Comparison of ENCODE assay signal across 32 mouse cellular contexts in the genomic region with DNA sequence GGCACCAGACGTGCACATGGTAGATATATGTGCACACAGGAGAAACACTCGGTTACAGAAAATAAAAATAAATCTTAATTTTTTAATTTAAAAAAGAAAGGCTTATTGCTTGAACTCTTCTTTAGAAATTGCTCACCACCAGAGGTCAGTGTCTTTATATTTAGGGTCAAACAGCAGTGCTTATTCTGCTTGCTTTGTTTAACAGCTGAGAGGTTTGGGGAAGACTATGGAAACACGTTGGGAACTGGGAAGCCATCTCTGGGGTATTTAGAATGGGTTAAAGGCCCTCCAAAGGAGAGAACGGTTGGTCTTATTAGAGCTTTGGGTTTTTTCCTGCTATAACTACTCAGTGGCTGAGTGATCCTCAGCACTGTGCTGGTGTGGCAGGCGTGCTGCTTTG. TPM values are rescaled to one million over a fixed set of nuclear protein-coding genes. Genes with fewer than 3 reads are reported as not detected.
DNase-seq lines count a peak whose midpoint lies in the region; ATAC-seq and TF ChIP-seq lines count a peak whose summit lies in the region.
"Had no signal": no experiment of that assay in that cellular context is flagged by ENCODE, and none has a peak within 500 bp of the region (broad histone marks: within the 10 kb centered on the region; RNA-seq: fewer than 3 reads in every experiment).

No protein-coding gene starts in this region.

- H3K27ac ChIP-seq in lung, embryonic 14.5 days (ENCODE audit: low read depth): no peak overlapping the region
- no peak overlapping the region for H3K27ac ChIP-seq in lung, postnatal 0 days (ENCODE audit: low read length)
- H3K27ac ChIP-seq in midbrain, postnatal 0 days (ENCODE audit: low read depth, low read length): no peak overlapping the region
- H3K27ac ChIP-seq in midbrain, embryonic 13.5 days: no peak overlapping the region
- H3K27ac ChIP-seq in liver, postnatal 0 days (ENCODE audit: low read depth): no peak overlapping the region
- H3K27ac ChIP-seq: embryonic facial prominence, embryonic 10.5 days; embryonic facial prominence, embryonic 13.5 days; forebrain, embryonic 12.5 days; gastrocnemius, adult 2 months; hindbrain, embryonic 13.5 days had no signal

- peak; percentile 6 for DNase-seq in embryo, embryonic 10.5 days (ENCODE audit: low spot score)
- DNase-seq in embryo, embryonic 10 days (ENCODE audit: low spot score): no peak
- peak; percentile 11 for DNase-seq in lung, embryonic 14.5 days
- no peak for DNase-seq in lung, postnatal 0 days (ENCODE audit: low spot score)
- peak; percentile 17 for DNase-seq in midbrain, postnatal 0 days (ENCODE audit: low spot score)
- DNase-seq in splenic B cell, adult 2 months (ENCODE audit: low read depth, low spot score): peak; percentile 18
- no peak for DNase-seq in liver, postnatal 0 days
- DNase-seq: adrenal gland, adult 8-10 months; adrenal gland, postnatal 25 days; B cell, adult 2 months; cerebellum, adult 11 months; cerebellum, adult 8-10 months; embryo, embryonic 11 days; gastrocnemius, adult 2 months; gastrocnemius, postnatal 14 days; heart, adult 11 months had no signal

- H3K4me3 ChIP-seq in lung, embryonic 14.5 days (ENCODE audit: low read depth, low read length): no peak overlapping the region
- H3K4me3 ChIP-seq in lung, postnatal 0 days (ENCODE audit: low read depth, low read length): no peak overlapping the region
- no peak overlapping the region for H3K4me3 ChIP-seq in midbrain, postnatal 0 days (ENCODE audit: low read depth, low read length)
- H3K4me3 ChIP-seq in midbrain, embryonic 13.5 days (replicated peaks): no peak overlapping the region
- H3K4me3 ChIP-seq in liver, postnatal 0 days (ENCODE audit: low read depth, low read length): no peak overlapping the region
- H3K4me3 ChIP-seq: embryonic facial prominence, embryonic 10.5 days; embryonic facial prominence, embryonic 13.5 days; erythroblast, embryonic 14.5 days; forebrain, embryonic 12.5 days; gastrocnemius, adult 2 months; hindbrain, embryonic 13.5 days had no signal

- 81% methylated on average over 5 of the region's 5 CpGs for WGBS in lung, embryonic 14.5 days
- WGBS in lung, postnatal 0 days: 76% methylated on average over 5 of the region's 5 CpGs
- 75% methylated on average over 5 of the region's 5 CpGs for WGBS in midbrain, postnatal 0 days
- WGBS in midbrain, embryonic 13.5 days: 86% methylated on average over 5 of the region's 5 CpGs
- 80% methylated on average over 5 of the region's 5 CpGs for WGBS in liver, postnatal 0 days (ENCODE audit: insufficient replicate concordance)

- TF ChIP-seq EP300 in lung, postnatal 0 days (IDR thresholded peaks at IDR 0.05): no peak
- no peak for TF ChIP-seq EP300 in liver, postnatal 0 days (IDR thresholded peaks at IDR 0.05; ENCODE audit: low read depth)

- H3K36me3 ChIP-seq in lung, embryonic 14.5 days (ENCODE audit: insufficient read depth): peaks cover 16% of the 10 kb centered on the region
- H3K36me3 ChIP-seq in lung, postnatal 0 days (ENCODE audit: insufficient read depth, low read length): peaks cover 20% of the 10 kb centered on the region; the same call in 1 of the 2 replicates
- H3K36me3 ChIP-seq in midbrain, postnatal 0 days (ENCODE audit: insufficient read depth, low read length): peaks cover 34% of the 10 kb centered on the region
- peaks cover 64% of the 10 kb centered on the region for H3K36me3 ChIP-seq in midbrain, embryonic 13.5 days
- H3K36me3 ChIP-seq in splenic B cell, adult 2 months (ENCODE audit: control insufficient read depth, insufficient read depth, low read length, poor library complexity, severe bottlenecking): peaks cover 12% of the 10 kb centered on the region; the same call in 1 of the 2 replicates
- peaks cover 23% of the 10 kb centered on the region for H3K36me3 ChIP-seq in liver, postnatal 0 days (replicated peaks; ENCODE audit: insufficient read depth, low read length)

- H3K9ac ChIP-seq in lung, embryonic 14.5 days: no peak overlapping the region
- H3K9ac ChIP-seq in lung, postnatal 0 days (replicated peaks; ENCODE audit: low read depth): no peak overlapping the region
- no peak overlapping the region for H3K9ac ChIP-seq in midbrain, postnatal 0 days (replicated peaks; ENCODE audit: low read length, poor library complexity, severe bottlenecking)
- H3K9ac ChIP-seq in midbrain, embryonic 13.5 days (replicated peaks): no peak overlapping the region
- no peak overlapping the region for H3K9ac ChIP-seq in liver, postnatal 0 days (replicated peaks)
- H3K9ac ChIP-seq: embryonic facial prominence, embryonic 13.5 days; forebrain, embryonic 12.5 days; hindbrain, embryonic 13.5 days had no signal

- no peak for TF ChIP-seq CTCF in lung, embryonic 14.5 days (IDR thresholded peaks at IDR 0.05; ENCODE audit: low read depth)
- no peak for TF ChIP-seq CTCF in lung, postnatal 0 days (IDR thresholded peaks at IDR 0.05)
- peak; percentile 53 for TF ChIP-seq CTCF in midbrain, postnatal 0 days (IDR thresholded peaks at IDR 0.05)
- no peak for TF ChIP-seq CTCF in liver, postnatal 0 days (IDR thresholded peaks at IDR 0.05; ENCODE audit: low read depth)

- no peaks in the 10 kb centered on the region for H3K27me3 ChIP-seq in lung, embryonic 14.5 days (ENCODE audit: insufficient read depth, low read length)
- no peaks in the 10 kb centered on the region for H3K27me3 ChIP-seq in lung, postnatal 0 days (replicated peaks; ENCODE audit: insufficient read depth, low read length)
- no peaks in the 10 kb centered on the region for H3K27me3 ChIP-seq in midbrain, postnatal 0 days (ENCODE audit: insufficient read depth, low read length)
- no peaks in the 10 kb centered on the region for H3K27me3 ChIP-seq in midbrain, embryonic 13.5 days
- no peaks in the 10 kb centered on the region for H3K27me3 ChIP-seq in splenic B cell, adult 2 months (ENCODE audit: control insufficient read depth, insufficient read depth, low read length, poor library complexity, severe bottlenecking)
- no peaks in the 10 kb centered on the region for H3K27me3 ChIP-seq in liver, postnatal 0 days (ENCODE audit: insufficient read depth, low read length)
- H3K27me3 ChIP-seq: embryonic facial prominence, embryonic 13.5 days; forebrain, embryonic 12.5 days; hindbrain, embryonic 13.5 days had no signal

- H3K4me1 ChIP-seq in lung, embryonic 14.5 days (ENCODE audit: insufficient read depth): no peaks in the 10 kb centered on the region
- no peaks in the 10 kb centered on the region for H3K4me1 ChIP-seq in lung, postnatal 0 days (ENCODE audit: insufficient read depth, low read depth, low read length)
- no peaks in the 10 kb centered on the region for H3K4me1 ChIP-seq in midbrain, postnatal 0 days (ENCODE audit: insufficient read depth, low read length)
- no peaks in the 10 kb centered on the region for H3K4me1 ChIP-seq in midbrain, embryonic 13.5 days (replicated peaks)
- H3K4me1 ChIP-seq in liver, postnatal 0 days (ENCODE audit: insufficient read depth): no peaks in the 10 kb centered on the region
- H3K4me1 ChIP-seq: embryonic facial prominence, embryonic 10.5 days; embryonic facial prominence, embryonic 13.5 days; forebrain, embryonic 12.5 days; hindbrain, embryonic 13.5 days had no signal

- H3K4me2 ChIP-seq in lung, embryonic 14.5 days: no peak overlapping the region
- H3K4me2 ChIP-seq in lung, postnatal 0 days (replicated peaks; ENCODE audit: low read depth, low read length): no peak overlapping the region
- H3K4me2 ChIP-seq in midbrain, postnatal 0 days (ENCODE audit: low read depth, low read length, poor library complexity, severe bottlenecking): no peak overlapping the region
- H3K4me2 ChIP-seq in midbrain, embryonic 13.5 days (replicated peaks): no peak overlapping the region
- no peak overlapping the region for H3K4me2 ChIP-seq in liver, postnatal 0 days (ENCODE audit: low read depth, low read length)
- H3K4me2 ChIP-seq: embryonic facial prominence, embryonic 13.5 days; forebrain, embryonic 12.5 days; heart, embryonic 11.5 days; hindbrain, embryonic 13.5 days had no signal

- ATAC-seq in lung, embryonic 14.5 days (ENCODE audit: insufficient read depth): no peak
- ATAC-seq in lung, postnatal 0 days: no peak
- peak; percentile 31; the same call in 1 of the 2 replicates for ATAC-seq in midbrain, postnatal 0 days (ENCODE audit: low FRiP score)
- no peak for ATAC-seq in midbrain, embryonic 13.5 days
- no peak for ATAC-seq in liver, postnatal 0 days
- ATAC-seq: activated CD4-positive, CD25-positive, alpha-beta regulatory T cell, adult 4 months; forebrain, embryonic 16.5 days; hindbrain, embryonic 16.5 days; inflammation-experienced regulatory T-cells, adult 6 months; intestine, embryonic 16.5 days had no signal

- H3K9me3 ChIP-seq in lung, embryonic 14.5 days (ENCODE audit: low read depth, low read length): no peaks in the 10 kb centered on the region
- no peaks in the 10 kb centered on the region for H3K9me3 ChIP-seq in lung, postnatal 0 days (ENCODE audit: low read length)
- H3K9me3 ChIP-seq in midbrain, postnatal 0 days (ENCODE audit: low read length): no peaks in the 10 kb centered on the region
- no peaks in the 10 kb centered on the region for H3K9me3 ChIP-seq in midbrain, embryonic 13.5 days
- no peaks in the 10 kb centered on the region for H3K9me3 ChIP-seq in liver, postnatal 0 days (ENCODE audit: low read length)
- H3K9me3 ChIP-seq: embryonic facial prominence, embryonic 10.5 days; embryonic facial prominence, embryonic 13.5 days; forebrain, embryonic 12.5 days; hindbrain, embryonic 13.5 days had no signal

RNA-seq across cellular contexts. Expression of a gene that starts 40.5 kb away (rescaled TPM):
- polyA plus RNA-seq in lung, embryonic 14.5 days (2014; fragmentation: Nextera tagmentation; extraction: Ambion mirVana): 50.1 and 50.2 TPM in 2 replicates
- 42.6 and 45.7 TPM in 2 replicates for polyA plus RNA-seq in lung, postnatal 0 days (2015; fragmentation: Nextera tagmentation; extraction: Ambion mirVana)
- 29.9 and 31.6 TPM in 2 replicates for total RNA-seq in midbrain, postnatal 0 days (2014; rRNA removed)
- polyA plus RNA-seq in midbrain, postnatal 0 days (2015; fragmentation: Nextera tagmentation; extraction: Ambion mirVana): 31.0 and 33.0 TPM in 2 replicates
- polyA plus RNA-seq in midbrain, embryonic 13.5 days (2015; fragmentation: Nextera tagmentation; extraction: Ambion mirVana): 87.4 and 89.5 TPM in 2 replicates
- 30.4 and 30.5 TPM in 2 replicates for polyA plus RNA-seq in liver, postnatal 0 days (2015; fragmentation: Nextera tagmentation; extraction: Ambion mirVana)

RNA-seq across cellular contexts. Expression of a gene that starts 47.0 kb away (rescaled TPM):
- polyA plus RNA-seq in lung, embryonic 14.5 days (2014; fragmentation: Nextera tagmentation; extraction: Ambion mirVana): not detected in 2 replicates
- not detected in 2 replicates for polyA plus RNA-seq in lung, postnatal 0 days (2015; fragmentation: Nextera tagmentation; extraction: Ambion mirVana)
- total RNA-seq in midbrain, postnatal 0 days (2014; rRNA removed): 2.6 and 3.5 TPM in 2 replicates
- 16.4 and 17.1 TPM in 2 replicates for polyA plus RNA-seq in midbrain, postnatal 0 days (2015; fragmentation: Nextera tagmentation; extraction: Ambion mirVana)
- polyA plus RNA-seq in midbrain, embryonic 13.5 days (2015; fragmentation: Nextera tagmentation; extraction: Ambion mirVana): 6.2 and 6.4 TPM in 2 replicates
- not detected in 2 replicates for polyA plus RNA-seq in liver, postnatal 0 days (2015; fragmentation: Nextera tagmentation; extraction: Ambion mirVana)
- total RNA-seq: gastrocnemius, adult 2 months; gastrocnemius, postnatal 14 days; gastrocnemius, postnatal 4 days; heart, adult 8-10 months; heart, postnatal 25 days; hematopoietic stem cell, adult 5-6 weeks had no signal
- polyA plus RNA-seq: activated CD4-positive, CD25-positive, alpha-beta regulatory T cell, adult 4 months; embryonic facial prominence, embryonic 10.5 days; embryonic facial prominence, embryonic 13.5 days; erythroblast, embryonic 14.5 days; inflammation-experienced regulatory T-cells, adult 6 months had no signal

Comparison
In these comparisons a context has a peak if more than half of its experiments do, and no peak if none do; other contexts are left out.
1. DNase-seq: peak in embryo, embryonic 10.5 days (single experiment), lung, embryonic 14.5 days (single experiment), midbrain, postnatal 0 days (single experiment) and splenic B cell, adult 2 months (single experiment); none in embryo, embryonic 10 days (single experiment), lung, postnatal 0 days (single experiment) and liver, postnatal 0 days (single experiment).